Mouse (Mus musculus): ENCODE measurements around the gene Terb2. TPM values are rescaled to one million over a fixed set of nuclear protein-coding genes. Genes with fewer than 3 reads are reported as not detected.
"Not testable (repeated sequence)": the region's sequence is repeated elsewhere in the genome, so short reads cannot be mapped to it uniquely, and the experiment has no call there.

The Terb2 gene
- polyA plus RNA-seq, 1 experiment from 2014 or later, result not detected

DNA sequence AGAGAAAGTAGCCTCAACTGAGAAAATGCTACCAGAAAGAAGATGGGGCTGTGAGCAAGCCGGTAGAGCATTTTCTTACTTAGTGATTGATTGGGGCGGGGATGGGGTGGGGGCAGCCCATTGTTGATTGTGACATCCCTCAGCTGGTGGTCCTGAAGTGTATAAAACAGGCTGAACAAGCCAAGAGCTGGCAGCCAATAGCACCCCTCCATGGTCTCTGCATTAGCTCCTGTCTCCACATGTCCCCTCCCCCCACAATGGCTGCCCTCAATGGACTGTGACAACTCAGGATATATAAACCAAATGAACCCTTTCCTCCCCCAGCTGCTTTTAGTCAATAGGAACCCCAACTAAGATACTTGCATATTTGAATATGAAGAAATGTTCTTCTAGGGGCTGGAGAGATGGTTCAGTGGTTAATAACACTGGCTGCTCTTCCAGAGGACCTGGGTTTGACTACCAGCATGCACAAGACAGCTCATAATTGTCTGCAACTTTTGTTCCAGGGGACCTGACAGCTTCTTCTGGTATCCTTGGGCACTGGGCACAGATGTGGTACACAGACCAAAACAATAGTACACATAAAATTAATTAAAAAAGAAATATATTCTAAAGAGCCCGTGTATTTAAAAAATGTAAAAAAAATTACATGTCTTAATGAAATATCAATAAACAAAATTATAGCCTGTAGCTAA, 24.6 kb downstream of the Terb2 start:
- Histone ChIP-seq H3K4me3 (no peak overlapping the region), H3K9ac (no peak overlapping the region), H3K27ac (no peak overlapping the region), H3K4me2 (no peak overlapping the region), H3K4me1 (no peaks in the 10 kb centered on the region), H3K36me3 (no peaks in the 10 kb centered on the region), H3K9me3 (no peaks in the 10 kb centered on the region), H3K27me3 (no peaks in the 10 kb centered on the region)
- no peak for ATAC-seq (ENCODE audit: insufficient number of reproducible peaks, insufficient read depth, low FRiP score, low TSS enrichment, low read depth)
- WGBS, result 59% methylated on average over 3 of the region's 3 CpGs

DNA sequence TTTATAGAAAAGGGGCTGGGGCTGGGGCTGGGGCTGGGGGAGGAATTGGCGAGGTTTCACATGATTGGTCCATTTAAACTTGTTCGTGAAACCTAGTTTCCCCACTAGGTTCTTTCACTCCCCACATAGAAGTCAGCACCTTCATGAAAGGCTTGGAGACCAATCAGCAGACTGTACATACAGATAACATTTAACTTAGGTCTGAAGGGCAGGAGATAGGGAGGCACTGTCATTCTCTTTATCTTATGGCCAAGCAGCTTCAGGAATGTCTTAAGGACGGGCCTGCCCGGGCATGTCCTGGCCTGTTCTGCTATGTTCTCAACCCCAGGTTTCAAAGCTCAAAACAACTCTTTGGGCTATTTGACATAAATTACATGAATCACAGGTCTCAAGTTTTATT, 31.0 kb downstream of the Terb2 start:
- H3K27me3 ChIP-seq; ATAC-seq (ENCODE audit: insufficient number of reproducible peaks, insufficient read depth, low FRiP score, low TSS enrichment, low read depth); H3K36me3 ChIP-seq; H3K27ac ChIP-seq; H3K4me2 ChIP-seq; H3K4me3 ChIP-seq; H3K4me1 ChIP-seq; H3K9ac ChIP-seq; H3K9me3 ChIP-seq: not testable (repeated sequence)
- 88% methylated on average over 4 of the region's 4 CpGs for WGBS

DNA sequence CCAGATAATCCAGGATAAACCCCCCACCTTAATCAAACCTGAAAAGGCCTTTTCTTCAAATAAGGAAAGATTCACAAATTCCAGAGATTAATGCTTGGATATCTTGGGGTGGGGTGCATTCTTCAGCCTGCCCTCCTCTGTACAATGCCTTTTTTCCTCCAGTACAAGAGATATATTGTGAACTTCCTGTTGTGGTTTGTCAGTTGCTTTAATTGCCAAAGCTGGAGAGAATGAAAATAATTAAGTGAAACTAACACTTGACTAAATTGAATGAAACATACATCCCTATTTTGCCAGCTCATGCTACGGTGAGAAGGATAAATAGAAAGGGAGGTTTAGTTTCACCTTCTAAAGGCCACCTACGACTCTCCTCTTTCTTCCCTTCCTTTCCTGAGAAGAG, 32.2 kb downstream of the Terb2 start:
- H3K4me3 ChIP-seq, result no peak overlapping the region
- no peak overlapping the region for H3K9ac ChIP-seq
- WGBS, result 64% methylated on average over 2 of the region's 2 CpGs
- H3K4me1 ChIP-seq, result no peaks in the 10 kb centered on the region
- H3K27ac ChIP-seq, result no peak overlapping the region
- ATAC-seq (ENCODE audit: insufficient number of reproducible peaks, insufficient read depth, low FRiP score, low TSS enrichment, low read depth), result no peak
- H3K4me2 ChIP-seq, result no peak overlapping the region
- no peaks in the 10 kb centered on the region for H3K27me3 ChIP-seq
- H3K36me3 ChIP-seq, result no peaks in the 10 kb centered on the region
- no peaks in the 10 kb centered on the region for H3K9me3 ChIP-seq

DNA sequence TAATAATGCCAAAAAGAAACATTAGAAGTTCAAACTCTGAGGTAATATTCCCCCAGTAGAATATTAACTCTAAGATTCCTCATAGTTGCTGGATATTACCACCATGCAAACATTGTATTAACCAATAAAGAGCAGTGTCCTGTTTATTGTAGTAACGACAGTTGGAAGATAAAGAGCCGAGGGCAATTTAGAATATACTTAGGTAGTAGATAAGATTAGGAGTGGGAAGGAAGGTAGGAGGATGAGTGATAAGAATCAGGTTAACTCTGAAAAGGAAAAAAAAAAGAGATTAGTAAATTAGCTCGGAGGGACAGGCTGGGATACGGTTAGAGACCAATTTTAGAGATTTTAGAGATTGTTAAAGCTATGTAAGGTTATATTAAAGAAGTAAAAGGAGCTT, 35.3 kb downstream of the Terb2 start:
- Histone ChIP-seq H3K9ac (no peak overlapping the region), H3K4me3 (no peak overlapping the region), H3K4me2 (no peak overlapping the region), H3K27ac (no peak overlapping the region), H3K4me1 (no peaks in the 10 kb centered on the region), H3K36me3 (no peaks in the 10 kb centered on the region), H3K27me3 (no peaks in the 10 kb centered on the region), H3K9me3 (no peaks in the 10 kb centered on the region)
- 68% methylated on average over 4 of the region's 4 CpGs for WGBS
- no peak for ATAC-seq (ENCODE audit: insufficient number of reproducible peaks, insufficient read depth, low FRiP score, low TSS enrichment, low read depth)

DNA sequence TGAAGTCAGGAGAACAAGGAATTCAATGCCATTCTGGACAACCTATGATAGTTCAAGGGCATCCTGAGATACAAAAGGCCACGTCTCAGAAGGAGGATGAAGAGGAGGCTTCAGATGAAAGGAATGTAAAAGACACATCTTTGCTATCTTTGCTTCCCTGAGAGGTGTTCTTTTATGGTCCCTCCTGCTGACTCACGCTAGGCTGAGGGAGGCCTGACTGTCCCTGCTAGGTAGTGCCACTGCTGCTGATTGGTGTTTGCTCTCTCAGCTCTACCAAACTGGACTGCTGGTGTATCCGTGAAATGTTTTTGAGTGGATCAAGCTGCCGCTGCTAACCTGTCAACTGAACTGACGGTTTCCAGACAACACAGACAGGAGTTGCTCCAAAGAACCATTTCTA, 35.7 kb downstream of the Terb2 start:
- H3K4me2 ChIP-seq, result no peak overlapping the region
- H3K4me3 ChIP-seq, result no peak overlapping the region
- no peaks in the 10 kb centered on the region for H3K4me1 ChIP-seq
- H3K9ac ChIP-seq, result no peak overlapping the region
- H3K27ac ChIP-seq, result no peak overlapping the region
- WGBS, result 44% methylated on average over 5 of the region's 5 CpGs
- H3K9me3 ChIP-seq, result no peaks in the 10 kb centered on the region
- no peak for ATAC-seq (ENCODE audit: insufficient number of reproducible peaks, insufficient read depth, low FRiP score, low TSS enrichment, low read depth)
- H3K36me3 ChIP-seq, result no peaks in the 10 kb centered on the region
- H3K27me3 ChIP-seq, result no peaks in the 10 kb centered on the region

DNA sequence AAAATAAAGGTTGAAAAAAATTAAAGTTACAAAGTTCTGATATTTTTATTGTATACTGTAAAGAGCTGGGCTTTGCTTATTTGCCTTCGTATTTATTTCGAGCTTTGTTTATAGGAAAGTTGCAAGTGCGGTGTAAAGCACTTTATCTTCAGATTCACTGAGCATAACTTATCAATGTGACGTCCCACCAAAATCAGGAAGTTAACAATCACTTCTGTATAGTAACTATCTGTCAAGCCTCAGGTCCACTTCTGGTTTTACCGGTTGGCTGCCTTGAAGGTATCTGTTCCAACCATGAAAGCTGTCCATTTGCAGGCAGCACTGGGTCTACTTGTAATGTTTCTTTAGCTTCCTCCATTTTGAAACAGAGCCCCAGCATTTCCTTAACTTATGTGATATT, 36.2 kb downstream of the Terb2 start:
- no peaks in the 10 kb centered on the region for H3K27me3 ChIP-seq
- WGBS, result 86% methylated on average over 5 of the region's 5 CpGs
- no peak overlapping the region for H3K9ac ChIP-seq
- no peak overlapping the region for H3K4me3 ChIP-seq
- no peaks in the 10 kb centered on the region for H3K36me3 ChIP-seq
- no peaks in the 10 kb centered on the region for H3K4me1 ChIP-seq
- H3K27ac ChIP-seq, result no peak overlapping the region
- H3K9me3 ChIP-seq, result no peaks in the 10 kb centered on the region
- H3K4me2 ChIP-seq, result no peak overlapping the region
- ATAC-seq (ENCODE audit: insufficient number of reproducible peaks, insufficient read depth, low FRiP score, low TSS enrichment, low read depth), result no peak

DNA sequence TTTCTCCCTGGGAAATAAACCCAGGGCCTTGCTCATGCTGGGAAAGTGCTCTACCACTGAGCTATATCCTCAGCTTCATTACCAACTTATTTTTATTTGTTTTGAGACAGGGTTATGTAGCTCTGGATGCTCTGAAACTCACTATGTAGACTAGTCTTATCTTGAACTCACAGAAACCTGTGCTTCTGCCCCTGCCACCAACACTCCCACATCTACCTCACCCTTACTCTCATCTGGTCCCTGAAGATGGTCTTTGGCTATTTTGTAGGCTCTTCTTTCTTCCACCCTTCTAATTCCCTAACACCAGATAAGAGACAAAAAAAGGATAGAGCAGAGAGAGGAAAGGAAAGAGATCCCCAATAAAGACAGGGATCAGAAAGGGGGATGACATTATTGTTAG, 37.6 kb downstream of the Terb2 start:
- Histone ChIP-seq H3K27ac (no peak overlapping the region), H3K36me3 (no peaks in the 10 kb centered on the region), H3K27me3 (no peaks in the 10 kb centered on the region), H3K4me3 (no peak overlapping the region), H3K9ac (no peak overlapping the region), H3K9me3 (no peaks in the 10 kb centered on the region), H3K4me2 (no peak overlapping the region), H3K4me1 (no peaks in the 10 kb centered on the region)
- ATAC-seq (ENCODE audit: insufficient number of reproducible peaks, insufficient read depth, low FRiP score, low TSS enrichment, low read depth), result no peak

DNA sequence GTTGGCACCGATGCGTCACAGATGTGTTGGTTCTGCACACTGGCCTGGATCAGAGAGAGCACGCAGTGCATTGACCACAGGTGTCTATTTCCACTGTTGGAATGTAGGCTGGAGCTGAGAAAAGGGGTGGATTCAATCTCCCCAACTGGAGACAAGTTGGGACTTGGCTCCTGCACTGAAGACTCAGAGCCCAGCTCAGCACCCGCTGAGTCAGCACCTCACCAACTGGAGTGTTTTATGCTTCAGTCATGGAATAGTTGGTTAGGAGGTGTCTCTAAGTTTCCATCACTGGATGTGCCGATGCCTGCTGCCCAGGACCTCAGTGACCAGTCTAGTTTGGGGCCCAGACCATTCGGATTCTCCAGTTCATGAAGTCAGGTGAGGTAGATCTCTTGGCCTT, 44.3 kb downstream of the Terb2 start:
- Histone ChIP-seq H3K4me2 (no peak overlapping the region), H3K36me3 (no peaks in the 10 kb centered on the region), H3K9ac (no peak overlapping the region), H3K4me1 (peaks cover 6% of the 10 kb centered on the region), H3K27me3 (no peaks in the 10 kb centered on the region), H3K4me3 (no peak overlapping the region), H3K27ac (no peak overlapping the region), H3K9me3 (no peaks in the 10 kb centered on the region)
- 76% methylated on average over 6 of the region's 6 CpGs for WGBS
- ATAC-seq (ENCODE audit: insufficient number of reproducible peaks, insufficient read depth, low FRiP score, low TSS enrichment, low read depth), result no peak

DNA sequence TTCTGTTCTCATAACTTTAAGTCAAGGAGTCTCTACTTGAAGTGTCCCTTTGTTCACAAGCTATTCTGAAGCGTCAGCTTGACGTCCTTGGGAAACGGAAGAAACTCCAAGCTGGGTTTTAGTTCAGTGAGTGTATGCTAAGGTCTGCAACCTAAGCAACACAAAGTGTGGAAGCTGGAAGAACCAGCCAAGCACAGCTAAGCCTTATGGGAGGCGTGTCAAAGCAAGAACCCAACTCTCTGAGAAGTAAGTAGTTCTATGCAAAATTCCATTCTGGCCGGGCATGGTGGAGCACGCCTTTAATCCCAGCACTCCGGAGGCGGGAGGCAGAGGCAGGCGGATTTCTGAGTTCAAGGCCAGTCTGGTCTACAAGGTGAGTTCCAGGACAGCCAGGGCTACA, 45.5 kb downstream of the Terb2 start:
- Histone ChIP-seq H3K4me1 (peaks cover 6% of the 10 kb centered on the region), H3K4me3 (no peak overlapping the region), H3K9me3 (no peaks in the 10 kb centered on the region), H3K27me3 (no peaks in the 10 kb centered on the region), H3K27ac (no peak overlapping the region), H3K36me3 (no peaks in the 10 kb centered on the region), H3K9ac (no peak overlapping the region), H3K4me2 (no peak overlapping the region)
- ATAC-seq (ENCODE audit: insufficient number of reproducible peaks, insufficient read depth, low FRiP score, low TSS enrichment, low read depth), result no peak
- 79% methylated on average over 9 of the region's 9 CpGs for whole genome bisulfite sequencing

DNA sequence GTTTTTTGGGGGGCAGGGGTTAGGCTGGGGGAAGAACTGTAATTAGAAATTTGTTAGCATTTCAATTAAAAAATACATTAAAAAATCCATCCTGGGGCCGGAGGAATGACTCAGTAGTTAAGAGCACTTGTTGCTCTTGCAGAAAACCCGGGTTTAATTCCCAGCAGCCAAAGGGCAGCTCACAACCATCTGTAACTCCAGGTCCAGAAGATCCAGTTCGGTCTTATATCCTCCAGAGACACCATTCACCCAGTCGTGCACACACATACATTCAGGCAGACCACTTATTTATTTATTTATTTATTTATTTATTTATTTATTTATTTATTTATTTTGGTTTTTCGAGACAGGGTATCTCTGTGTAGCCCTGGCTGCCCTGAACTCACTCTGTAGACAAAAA, 47.3 kb downstream of the Terb2 start:
- H3K27ac ChIP-seq, result peak overlapping the region; percentile 73; the same call in 1 of the 2 replicates
- H3K27me3 ChIP-seq, result no peaks in the 10 kb centered on the region
- H3K9ac ChIP-seq, result no peak overlapping the region
- no peaks in the 10 kb centered on the region for H3K36me3 ChIP-seq
- no peak for ATAC-seq (ENCODE audit: insufficient number of reproducible peaks, insufficient read depth, low FRiP score, low TSS enrichment, low read depth)
- H3K4me1 ChIP-seq, result peaks cover 6% of the 10 kb centered on the region
- 53% methylated on average over 5 of the region's 5 CpGs for whole genome bisulfite sequencing
- no peaks in the 10 kb centered on the region for H3K9me3 ChIP-seq
- peak overlapping the region; percentile 83 for H3K4me2 ChIP-seq
- no peak overlapping the region for H3K4me3 ChIP-seq

DNA sequence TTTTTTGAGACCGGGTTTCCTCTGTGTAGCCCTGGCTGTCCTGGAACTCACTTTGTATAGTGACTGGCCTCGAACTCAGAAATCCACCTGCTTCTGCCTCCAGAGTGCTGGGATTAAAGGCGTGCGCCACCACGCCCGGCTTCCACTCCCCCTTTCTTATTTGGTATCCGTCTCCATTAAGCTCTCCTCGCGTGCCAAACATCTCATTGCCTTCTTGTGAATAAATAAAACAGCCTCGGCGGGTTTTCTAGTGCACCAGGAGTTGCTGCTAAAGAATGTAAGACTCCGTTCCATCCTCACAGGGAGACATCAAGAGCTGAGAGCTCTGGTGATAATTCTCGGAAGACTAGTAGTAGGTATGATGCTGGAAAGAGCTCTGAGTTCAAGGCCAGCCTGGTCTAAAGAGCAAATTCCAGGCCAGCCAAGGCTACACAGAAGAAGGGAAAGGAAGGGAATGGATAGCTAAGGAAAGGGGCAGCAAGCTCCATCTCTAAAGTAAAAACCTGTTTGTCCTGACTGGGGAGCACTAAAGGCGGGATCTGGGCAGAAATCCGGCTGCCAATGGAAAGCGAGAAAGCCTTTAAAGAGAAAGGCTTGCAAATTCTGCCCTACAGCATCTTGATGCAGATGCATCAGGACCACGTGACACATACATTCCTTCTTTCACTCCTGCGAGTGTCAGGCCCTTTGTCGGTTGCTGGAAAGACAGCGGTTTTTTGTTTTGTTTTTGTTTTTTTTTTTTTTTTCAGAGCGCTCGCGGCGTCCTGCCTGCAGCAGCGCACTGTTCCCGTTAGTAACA, 47.9 kb downstream of the Terb2 start:
- peak overlapping the region; percentile 83 for H3K4me2 ChIP-seq
- 4% methylated on average over 26 of the region's 26 CpGs for WGBS
- H3K36me3 ChIP-seq, result no peaks in the 10 kb centered on the region
- peak overlapping the region; percentile 75 for H3K9ac ChIP-seq
- H3K4me3 ChIP-seq, result peak overlapping the region; percentile 59
- peak; percentile 18; the same call in 1 of the 2 replicates for ATAC-seq (ENCODE audit: insufficient number of reproducible peaks, insufficient read depth, low FRiP score, low TSS enrichment, low read depth)
- peak overlapping the region; percentile 73 for H3K27ac ChIP-seq
- H3K4me1 ChIP-seq, result peaks cover 6% of the 10 kb centered on the region
- H3K9me3 ChIP-seq, result no peaks in the 10 kb centered on the region
- H3K27me3 ChIP-seq, result no peaks in the 10 kb centered on the region

DNA sequence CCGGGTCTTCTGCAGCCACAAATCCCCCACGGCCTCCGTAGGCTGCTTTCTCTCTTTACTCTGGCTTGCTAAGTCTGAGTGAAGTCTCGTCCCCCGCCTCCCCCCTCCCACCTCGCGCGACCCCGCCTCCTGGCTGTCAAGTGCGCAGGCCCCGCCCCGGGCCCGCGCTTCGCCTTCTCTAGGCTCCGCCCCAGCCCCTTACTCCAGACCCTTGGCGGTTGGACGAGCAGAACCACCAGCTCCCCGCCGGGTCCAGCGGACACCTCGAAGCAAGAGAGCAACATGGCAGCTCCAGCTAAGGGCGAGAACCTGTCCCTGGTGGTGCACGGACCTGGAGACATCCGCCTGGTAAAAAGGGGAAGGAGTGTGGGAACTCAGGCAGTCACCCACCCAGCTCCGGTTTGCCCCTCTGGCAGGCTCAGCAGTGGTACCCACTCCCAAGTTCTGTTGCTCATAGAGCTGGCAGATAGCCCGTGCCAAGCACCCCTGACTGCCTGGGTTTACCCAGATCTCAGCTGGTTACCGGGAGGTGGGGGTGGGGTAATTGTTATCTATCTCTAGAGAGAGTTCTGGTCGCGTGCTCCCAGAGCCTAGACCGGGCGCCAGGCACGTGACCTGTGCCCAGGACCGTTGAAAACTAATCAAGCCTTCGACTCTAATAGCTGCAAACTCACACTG, 48.7 kb downstream of the Terb2 start, which contains the start of gene Sord:
Gene Sord (plus strand): TSS at position 139 of the 678 bp plus-strand sequence.
- peak within 1 kb of the TSS; percentile 73 for H3K27ac ChIP-seq
- H3K4me3 ChIP-seq, result peak within 1 kb of the TSS; percentile 59
- H3K9me3 ChIP-seq, result no peaks in the 10 kb centered on the region
- WGBS, result under 1% methylated on average over 35 of the region's 35 CpGs
- H3K4me1 ChIP-seq, result peaks cover 6% of the 10 kb centered on the region
- peak within 1 kb of the TSS; percentile 75 for H3K9ac ChIP-seq
- H3K4me2 ChIP-seq, result peak within 1 kb of the TSS; percentile 83
- H3K27me3 ChIP-seq, result no peaks in the 10 kb centered on the region
- no peaks in the 10 kb centered on the region for H3K36me3 ChIP-seq
- peak; percentile 89 for ATAC-seq (ENCODE audit: insufficient number of reproducible peaks, insufficient read depth, low FRiP score, low TSS enrichment, low read depth)
